Mouse (Mus musculus) layer of hippocampus, adult 2 months (tissue): Measurements from ENCODE around the gene Dnah11. TPM values are rescaled to one million over a fixed set of nuclear protein-coding genes. Genes with fewer than 3 reads are reported as not detected.
A peak's percentile ranks its signal among the peaks of the same experiment; 100 is the strongest.

Source experiments
- DNase-seq, 2 experiments: peaks; one replicate each; pipeline ENCODE4 v3.0.0; 2022; ENCODE audit warnings: low spot score in 2 of 2
- H3K27ac ChIP-seq: fragments of 200-600 bp; 2 replicates; pipeline ENCODE4 v1.8.1; 2022
- H3K4me3 ChIP-seq: fragments of 200-600 bp; 2 replicates; pipeline ENCODE4 v1.8.1; 2022; ENCODE audit warnings: mild to moderate bottlenecking
- CTCF ChIP-seq: fragments of 200-600 bp; conservative IDR thresholded peaks from 2 replicates; pipeline ENCODE4 v1.8.1; 2022; ENCODE audit warnings: antibody characterized with exemption, mild to moderate bottlenecking, moderate library complexity
- total RNA-seq, 2 experiments: library from RNA; stranded (reverse); gene quantifications; 2 replicates each; pipeline ENCODE4 v1.2.3; 2021

The Dnah11 gene
- total RNA-seq, 2 experiments from 2014 or later = 0.97 to 1.1 TPM

DNA sequence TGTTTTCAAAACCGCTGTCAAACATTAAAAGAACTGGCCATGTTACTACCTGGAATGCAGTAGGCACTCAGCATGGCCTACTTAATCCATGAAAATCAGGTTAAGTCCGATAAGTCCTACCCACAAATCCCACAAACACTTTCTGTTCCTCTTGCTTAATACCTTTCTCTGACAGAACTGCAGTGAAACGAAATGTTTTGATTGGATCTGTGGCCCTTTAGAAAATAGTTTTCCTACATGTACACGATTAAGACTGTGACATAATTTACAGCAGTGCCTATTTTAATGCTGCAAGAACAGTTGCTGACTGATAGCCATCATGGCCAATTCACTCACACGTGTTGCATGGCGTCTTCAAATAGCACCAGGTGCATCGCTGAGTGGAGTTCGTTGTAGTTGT lies 186.9 kb downstream of the Dnah11 start:
- Histone ChIP-seq H3K4me3 (no peak overlapping the region), H3K27ac (no peak overlapping the region)
- no peak for TF ChIP-seq CTCF
- no peak for DNase-seq

GRCm38 (mm10) chr12:117994938-117995337 lies 203.9 kb downstream of the Dnah11 start:
- no peak overlapping the region for H3K27ac ChIP-seq
- TF ChIP-seq CTCF = no peak
- no peak overlapping the region for H3K4me3 ChIP-seq
- DNase-seq = no peak

- TF ChIP-seq CTCF = peak; percentile 88
- DNase-seq = peak; percentile 65
- Histone ChIP-seq H3K27ac (no peak overlapping the region), H3K4me3 (no peak overlapping the region)
Observed at GRCm38 (mm10) chr12:117993499-117993898, 205.3 kb downstream of the Dnah11 start.

DNA sequence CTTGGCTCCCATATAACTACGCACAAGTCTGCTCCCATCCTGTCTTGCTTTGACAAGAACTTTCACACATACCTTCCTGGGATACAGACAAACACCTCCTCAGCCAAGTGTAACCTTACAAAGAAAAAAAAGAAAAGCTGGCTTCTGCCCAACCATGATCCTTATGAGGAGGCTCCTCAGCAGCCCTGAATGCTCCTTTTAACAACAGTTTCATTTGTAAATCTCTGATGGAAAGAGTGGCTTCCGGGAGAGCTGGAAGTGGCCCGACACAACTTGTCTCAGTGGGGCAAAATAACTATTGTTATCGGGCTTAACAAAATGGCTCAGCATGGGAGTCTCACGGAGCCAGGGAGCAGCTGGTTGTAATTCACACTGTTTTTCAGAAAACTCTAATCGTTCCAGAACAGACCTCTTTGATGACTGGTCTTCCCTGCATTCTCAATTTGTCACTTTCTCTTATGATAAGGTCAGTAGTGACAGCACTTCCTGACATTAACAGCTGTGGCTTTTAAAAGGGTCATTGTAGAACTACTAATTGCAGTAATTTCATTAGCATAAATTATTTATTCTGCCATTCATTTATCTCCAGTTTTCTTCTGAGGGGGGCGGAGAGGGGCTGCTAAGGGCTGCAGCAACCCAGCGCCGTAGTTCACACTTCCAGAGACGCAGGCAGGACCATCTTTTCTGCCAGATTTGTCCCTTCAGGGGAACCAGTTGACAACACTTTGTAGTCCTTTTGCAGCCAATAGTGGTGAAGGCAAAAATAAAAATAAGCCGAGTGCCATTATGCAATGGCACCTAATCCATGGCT lies 209.6 kb downstream of the Dnah11 start:
- H3K4me3 ChIP-seq = peak overlapping the region; percentile 11; the same call in 1 of the 2 replicates
- TF ChIP-seq CTCF = no peak
- no peak overlapping the region for H3K27ac ChIP-seq
- DNase-seq = no peak

- Histone ChIP-seq H3K27ac (no peak overlapping the region), H3K4me3 (no peak overlapping the region)
- TF ChIP-seq CTCF = no peak
- no peak for DNase-seq
Observed at GRCm38 (mm10) chr12:117980315-117980714, 218.5 kb downstream of the Dnah11 start.

DNA sequence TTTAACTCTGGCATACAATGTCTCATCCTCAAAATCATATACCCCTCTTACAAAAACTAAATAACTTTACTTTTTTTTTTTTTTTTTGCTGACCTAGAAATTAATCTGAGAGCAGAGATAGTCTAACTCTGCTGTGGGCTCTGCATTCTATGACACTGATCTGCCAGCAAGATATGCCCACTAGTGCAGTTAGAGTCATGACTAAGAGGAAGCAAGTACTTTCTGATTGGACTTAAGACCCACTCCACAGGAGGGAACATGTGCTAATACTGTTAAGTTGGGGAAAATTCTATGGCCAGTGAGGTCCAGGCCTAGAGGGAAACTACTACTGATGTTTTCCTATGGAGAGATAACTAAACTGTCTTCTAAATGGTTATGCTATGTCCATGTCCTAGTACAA lies 225.1 kb downstream of the Dnah11 start:
- Histone ChIP-seq H3K4me3 (no peak overlapping the region), H3K27ac (no peak overlapping the region)
- DNase-seq = no peak
- TF ChIP-seq CTCF = no peak

DNA sequence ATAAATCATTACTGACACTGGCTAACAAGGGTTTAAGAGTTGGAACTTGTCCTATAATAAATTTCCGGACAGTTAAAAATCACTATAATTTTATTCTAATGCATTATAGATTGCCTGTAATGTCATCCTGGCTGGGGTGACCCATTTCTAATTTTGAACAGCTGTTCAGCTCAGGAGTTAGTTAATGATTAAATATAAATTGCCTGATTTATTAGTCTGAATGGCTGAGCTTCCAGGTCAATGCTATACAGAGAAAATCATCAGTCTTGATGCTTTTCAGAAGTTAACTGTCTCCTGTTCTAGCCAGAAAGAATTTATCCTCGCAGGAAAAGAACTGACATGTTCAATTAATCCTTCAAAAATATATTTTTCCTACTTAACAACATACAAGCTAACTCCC lies 236.1 kb downstream of the Dnah11 start:
- TF ChIP-seq CTCF = no peak
- no peak overlapping the region for H3K4me3 ChIP-seq
- DNase-seq = no peak
- no peak overlapping the region for H3K27ac ChIP-seq

DNA sequence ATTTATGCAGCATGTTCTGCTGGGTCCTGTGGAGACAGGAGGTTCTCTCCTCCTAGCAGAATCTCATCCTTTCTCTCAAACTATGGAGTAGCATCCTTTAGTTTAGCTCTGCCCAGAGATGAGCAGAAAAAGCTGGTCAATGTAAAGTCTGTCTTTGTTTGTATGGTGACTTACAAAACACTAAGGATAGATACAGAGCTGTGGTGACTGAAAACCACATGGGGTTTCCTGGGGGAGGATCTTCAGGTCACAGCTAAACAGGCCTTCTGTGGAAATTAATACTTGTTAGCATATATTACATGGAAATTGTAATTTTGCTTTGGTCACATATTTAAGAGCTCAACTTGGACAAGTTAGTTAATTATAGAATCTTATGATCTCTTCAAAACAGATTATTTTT lies 239.6 kb downstream of the Dnah11 start:
- H3K27ac ChIP-seq = no peak overlapping the region
- no peak for TF ChIP-seq CTCF

DNA sequence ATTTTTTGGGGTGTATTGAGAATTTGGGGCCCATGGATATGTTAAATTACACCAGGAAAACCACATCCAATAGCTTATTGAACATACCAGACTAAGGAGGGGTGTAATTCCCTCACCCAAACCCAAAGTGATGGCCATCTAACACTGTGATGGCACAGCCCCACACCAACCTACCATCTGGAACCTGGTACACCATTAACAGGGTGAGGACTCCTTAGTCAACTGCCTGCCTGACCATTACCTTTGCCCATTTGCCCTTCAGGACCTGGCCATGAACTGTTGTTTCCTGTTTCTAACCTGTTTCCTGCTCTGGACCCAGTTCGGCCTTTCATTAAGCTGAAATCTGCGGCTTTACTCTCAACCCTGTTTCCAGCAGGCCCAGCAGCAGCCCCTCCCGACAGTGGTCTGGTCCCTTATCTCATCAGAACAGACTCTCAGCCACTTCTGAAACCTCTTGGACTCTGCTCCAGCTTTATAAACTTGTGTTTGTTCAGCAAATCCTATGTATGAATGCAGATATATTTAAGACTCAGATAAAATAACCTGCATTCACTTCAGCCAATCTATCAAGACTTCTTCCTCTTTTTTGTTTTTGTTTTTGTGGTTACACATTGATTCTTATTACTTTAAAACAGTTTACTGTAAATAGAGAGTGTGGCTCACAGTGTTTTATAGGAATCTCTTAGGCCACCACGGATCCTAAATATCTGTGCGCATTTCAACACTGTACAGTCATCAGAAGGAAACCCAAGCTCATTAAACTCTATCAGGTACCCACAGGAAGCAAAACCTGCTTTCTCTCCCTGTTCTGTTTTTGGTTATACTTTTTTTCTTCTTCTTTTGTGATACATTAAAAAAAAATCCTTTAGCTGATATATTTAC lies 251.8 kb downstream of the Dnah11 start:
- no peak for TF ChIP-seq CTCF
- Histone ChIP-seq H3K27ac (no peak overlapping the region), H3K4me3 (no peak overlapping the region)
- DNase-seq = no peak

More for the DNA sequence above, 239.6 kb downstream of the Dnah11 start:
- no peak for DNase-seq
- H3K4me3 ChIP-seq = no peak overlapping the region

DNA sequence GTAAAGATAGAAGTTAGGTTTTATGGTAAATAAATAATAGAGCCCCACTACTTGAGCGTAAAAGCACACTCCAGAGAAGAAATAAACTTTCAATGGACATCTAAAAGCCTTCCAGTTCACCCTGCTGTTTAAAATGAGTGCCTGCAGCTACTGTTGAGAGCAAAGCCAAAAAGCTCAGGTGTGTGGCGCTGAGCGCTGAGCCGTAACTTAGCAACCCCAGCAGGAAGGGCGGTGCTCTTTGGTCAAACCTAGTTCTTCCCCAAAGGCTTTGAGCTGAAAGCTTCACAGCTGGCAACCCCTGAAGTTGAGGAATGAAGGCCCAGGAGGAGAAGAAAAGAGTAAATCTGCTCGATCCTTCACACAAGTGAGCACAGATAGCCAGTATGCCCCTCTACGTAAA lies 256.9 kb downstream of the Dnah11 start:
- Histone ChIP-seq H3K4me3 (no peak overlapping the region), H3K27ac (no peak overlapping the region)
- no peak for TF ChIP-seq CTCF
- no peak for DNase-seq

DNA sequence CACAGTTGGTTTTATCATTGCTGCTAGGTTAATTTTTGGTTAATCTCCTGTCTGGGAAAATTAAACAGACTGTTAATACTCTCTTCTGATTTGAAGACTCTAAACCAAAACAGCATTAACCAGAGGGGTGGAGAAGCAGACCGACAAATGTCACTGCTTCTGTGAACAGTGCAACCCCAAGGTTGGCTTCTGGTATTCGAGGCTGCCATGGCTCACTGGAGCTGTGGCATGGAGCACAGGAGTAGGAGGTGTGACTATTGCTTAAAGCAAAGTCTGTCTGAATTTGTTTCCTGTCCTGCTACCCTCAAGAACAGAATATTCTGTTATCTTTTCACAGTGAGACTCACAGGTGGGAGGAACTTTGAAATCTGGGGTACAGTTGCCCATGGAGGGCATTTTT lies 260.6 kb downstream of the Dnah11 start:
- no peak for TF ChIP-seq CTCF
- Histone ChIP-seq H3K4me3 (no peak overlapping the region), H3K27ac (no peak overlapping the region)
- no peak for DNase-seq

DNA sequence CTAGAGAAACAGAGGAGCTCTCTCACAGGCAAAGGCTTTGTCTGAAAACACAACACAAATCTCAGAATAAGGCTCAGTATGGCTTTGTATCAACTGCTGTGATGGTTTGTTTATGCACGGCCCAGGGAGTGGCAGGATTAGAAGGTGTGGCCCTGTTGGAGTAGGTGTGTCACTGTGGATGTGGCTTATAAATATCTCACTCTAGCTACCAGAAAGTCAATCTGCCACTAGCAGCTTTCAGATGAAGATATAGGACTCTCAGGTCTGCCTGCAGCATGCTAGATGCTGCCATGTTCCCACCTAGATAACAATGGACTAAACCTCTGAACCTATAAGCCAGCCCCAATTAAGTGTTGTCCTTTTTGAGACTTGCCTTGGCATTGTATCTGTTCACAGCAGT lies 266.8 kb downstream of the Dnah11 start:
- H3K4me3 ChIP-seq = no peak overlapping the region
- no peak for TF ChIP-seq CTCF
- no peak for DNase-seq
- H3K27ac ChIP-seq = no peak overlapping the region

DNA sequence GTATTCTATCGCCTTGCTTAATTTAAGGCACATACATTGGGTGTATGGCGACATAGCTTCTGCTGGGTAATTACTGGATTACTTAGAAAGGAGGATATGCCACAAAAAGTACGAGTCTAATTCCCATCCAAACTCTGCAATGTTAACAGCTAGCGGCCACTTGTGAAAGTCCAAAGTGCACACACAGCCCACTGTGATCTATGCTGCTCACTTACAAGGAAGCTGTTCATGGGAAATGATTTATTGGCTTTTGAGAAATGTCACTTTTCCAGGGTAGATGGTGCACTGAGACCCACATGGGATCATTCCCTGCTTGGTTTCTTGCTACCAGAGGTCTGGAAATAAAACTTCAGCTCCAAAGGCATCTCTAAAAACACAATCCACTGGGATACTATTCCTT lies 269.1 kb downstream of the Dnah11 start:
- no peak for TF ChIP-seq CTCF
- DNase-seq = no peak
- Histone ChIP-seq H3K27ac (no peak overlapping the region), H3K4me3 (no peak overlapping the region)
